Mouse (Mus musculus) myocyte (in vitro differentiated cells): ENCODE data around the gene Cilp2. TPM values are rescaled to one million over a fixed set of nuclear protein-coding genes. Genes with fewer than 3 reads are reported as not detected.

ENCODE experiments used
- H3K27me3 ChIP-seq: one replicate; pipeline ENCODE4 v1.6.1; 2011; ENCODE audit not compliant: control insufficient read depth, insufficient read depth, insufficient read length
- H3K36me3 ChIP-seq: one replicate; pipeline ENCODE4 v1.6.1; 2011; ENCODE audit not compliant: control insufficient read depth, insufficient read depth
- H3K4me2 ChIP-seq: one replicate; pipeline ENCODE4 v1.6.1; 2011; ENCODE audit warnings: low read depth, control low read depth
- H3K4me3 ChIP-seq: one replicate; pipeline ENCODE4 v1.5.1; 2011; ENCODE audit warnings: mild to moderate bottlenecking, control low read depth, moderate library complexity
- H3K79me2 ChIP-seq: one replicate; pipeline ENCODE4 v1.6.1; 2011; ENCODE audit not compliant: control insufficient read depth, insufficient read depth
- H3ac ChIP-seq: one replicate; pipeline ENCODE4 v1.6.1; 2011; ENCODE audit not compliant: control insufficient read depth, insufficient read length
- CEBPB ChIP-seq: IDR thresholded peaks from 2 replicates; pipeline ENCODE4 v1.6.1; 2011; ENCODE audit warnings: mild to moderate bottlenecking, moderate library complexity; ENCODE audit not compliant: poor library complexity, insufficient read depth, severe bottlenecking
- E2F4 ChIP-seq: IDR thresholded peaks from one replicate; pipeline ENCODE4 v1.6.1; 2011; ENCODE audit warnings: mild to moderate bottlenecking, control low read depth, moderate library complexity; ENCODE audit not compliant: insufficient read depth
- MAX ChIP-seq: IDR thresholded peaks from one replicate; pipeline ENCODE4 v1.6.1; 2011; ENCODE audit warnings: low read depth, mild to moderate bottlenecking, control low read depth
- MYOD1 ChIP-seq, 3 experiments: IDR thresholded peaks; one replicate each; pipeline ENCODE4 v1.6.1; 2011; ENCODE audit warnings: control low read depth in 2 of 3, low read depth in 2 of 3, mild to moderate bottlenecking in 2 of 3, moderate library complexity in 1 of 3; ENCODE audit not compliant: insufficient read length in 2 of 3, control insufficient read depth in 1 of 3
- MYOG ChIP-seq, 3 experiments: IDR thresholded peaks; one replicate each; pipeline ENCODE4 v1.6.1; 2011; ENCODE audit warnings: control low read depth in 2 of 3, low read depth in 2 of 3, mild to moderate bottlenecking in 2 of 3; ENCODE audit not compliant: insufficient read length in 2 of 3, control insufficient read depth in 1 of 3, insufficient read depth in 1 of 3
- POLR2A ChIP-seq: IDR thresholded peaks from one replicate; pipeline ENCODE4 v1.6.1; 2011; ENCODE audit warnings: low read depth, mild to moderate bottlenecking, control low read depth, moderate library complexity; ENCODE audit not compliant: insufficient read length
- POLR2AphosphoS2 ChIP-seq: IDR thresholded peaks from one replicate; pipeline ENCODE4 v1.6.1; 2011; ENCODE audit warnings: low read depth, control low read depth; ENCODE audit not compliant: insufficient read length
- REST ChIP-seq: IDR thresholded peaks from one replicate; pipeline ENCODE4 v1.6.1; 2011; ENCODE audit warnings: mild to moderate bottlenecking, control low read depth, moderate library complexity; ENCODE audit not compliant: insufficient read depth, insufficient read length
- SRF ChIP-seq: IDR thresholded peaks from one replicate; pipeline ENCODE4 v1.6.1; 2011; ENCODE audit warnings: low read depth; ENCODE audit not compliant: control insufficient read depth, insufficient read length
- TCF12 ChIP-seq: IDR thresholded peaks from one replicate; pipeline ENCODE4 v1.6.1; 2011; ENCODE audit warnings: mild to moderate bottlenecking, control low read depth; ENCODE audit not compliant: poor library complexity, insufficient read depth, severe bottlenecking
- TCF3 ChIP-seq: IDR thresholded peaks from one replicate; pipeline ENCODE4 v1.6.1; 2011; ENCODE audit warnings: low read depth, control low read depth; ENCODE audit not compliant: insufficient read length
- USF1 ChIP-seq: IDR thresholded peaks from one replicate; pipeline ENCODE4 v1.6.1; 2011; ENCODE audit warnings: low read depth, mild to moderate bottlenecking, control low read depth, moderate library complexity
- polyA plus RNA-seq: library from polyadenylated mRNA; unstranded; fragments of >200 nt; fragmentation: generic; extraction: Trizol; gene quantifications from one replicate; pipeline ENCODE4 v1.2.1, GENCODE M21; 2012; ENCODE audit warnings: missing spikeins

Cilp2 gene
- polyA plus RNA-seq, 1 experiment: 0.20 TPM

- Histone ChIP-seq H3K4me2 (peak overlapping the region; percentile 72), H3K36me3 (no peaks in the 10 kb centered on the region), H3K4me3 (peak overlapping the region; percentile 90), H3ac (peak overlapping the region; percentile 10), H3K79me2 (peaks cover 49% of the 10 kb centered on the region), H3K27me3 (no peaks in the 10 kb centered on the region)
- TF ChIP-seq USF1 (no peak), TCF3 (no peak), MAX (no peak), POLR2A (no peak), POLR2AphosphoS2 (no peak), REST (no peak), MYOG (IDR thresholded peaks at IDR 0.05; ENCODE audit: control insufficient read depth in 1 of 3, insufficient read depth in 1 of 3, insufficient read length in 2 of 3, low read depth in 2 of 3) (no peak), CEBPB (no peak), SRF (no peak)
These were observed 13.5 kb upstream of the Cilp2 start for GRCm38 (mm10) chr8:69900895-69901451.

DNA sequence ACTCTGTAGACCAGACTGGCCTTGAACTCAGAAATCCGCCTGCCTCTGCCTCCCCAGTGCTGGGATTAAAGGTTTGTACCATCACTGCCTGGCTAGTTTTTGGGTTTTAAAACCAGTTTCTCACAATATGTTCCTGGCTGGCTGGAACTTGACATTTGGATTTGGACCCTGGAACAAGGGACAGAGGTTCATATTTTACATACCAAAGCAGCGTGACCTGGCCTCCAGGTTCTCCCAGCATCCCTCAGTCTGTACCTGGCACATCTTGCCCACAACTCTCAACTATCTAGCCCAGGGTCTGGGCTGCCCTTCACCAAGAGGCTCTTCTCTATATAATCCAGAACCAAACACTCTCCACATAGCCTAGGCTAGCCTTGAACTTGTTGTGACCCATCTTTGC is 12.4 kb upstream of the Cilp2 start:
- H3ac ChIP-seq: no peak overlapping the region
- H3K4me3 ChIP-seq: no peak overlapping the region
- peak overlapping the region; percentile 72 for H3K4me2 ChIP-seq
- H3K79me2 ChIP-seq: peaks cover 50% of the 10 kb centered on the region
- no peaks in the 10 kb centered on the region for H3K36me3 ChIP-seq
- no peaks in the 10 kb centered on the region for H3K27me3 ChIP-seq
- no peak for TF ChIP-seq POLR2A
- TF ChIP-seq TCF12: no peak
- TF ChIP-seq USF1: no peak
- TF ChIP-seq MYOG (IDR thresholded peaks at IDR 0.05; ENCODE audit: control insufficient read depth in 1 of 3, insufficient read depth in 1 of 3, insufficient read length in 2 of 3, low read depth in 2 of 3): no peak
- TF ChIP-seq E2F4: no peak
- no peak for TF ChIP-seq CEBPB
- no peak for TF ChIP-seq SRF
- TF ChIP-seq POLR2AphosphoS2: no peak
- TF ChIP-seq REST: no peak
- TF ChIP-seq MAX: no peak
- TF ChIP-seq TCF3: no peak
- no peak for TF ChIP-seq MYOD1 (IDR thresholded peaks at IDR 0.05; ENCODE audit: control insufficient read depth in 1 of 3, insufficient read length in 2 of 3, low read depth in 2 of 3)

- no peaks in the 10 kb centered on the region for H3K36me3 ChIP-seq
- no peak overlapping the region for H3ac ChIP-seq
- peaks cover 50% of the 10 kb centered on the region for H3K79me2 ChIP-seq
- H3K27me3 ChIP-seq: no peaks in the 10 kb centered on the region
- H3K4me2 ChIP-seq: peak overlapping the region; percentile 32
- TF ChIP-seq REST (no peak), MAX (no peak), USF1 (no peak), MYOD1 (IDR thresholded peaks at IDR 0.05; ENCODE audit: control insufficient read depth in 1 of 3, insufficient read length in 2 of 3, low read depth in 2 of 3) (no peak)
- no peak overlapping the region for H3K4me3 ChIP-seq
These were observed 10.4 kb upstream of the Cilp2 start for GRCm38 (mm10) chr8:69897857-69898256.

- H3K79me2 ChIP-seq: peaks cover 46% of the 10 kb centered on the region
- H3K27me3 ChIP-seq: no peaks in the 10 kb centered on the region
- H3ac ChIP-seq: no peak overlapping the region
- no peak overlapping the region for H3K4me2 ChIP-seq
- H3K36me3 ChIP-seq: no peaks in the 10 kb centered on the region
- H3K4me3 ChIP-seq: no peak overlapping the region
- TF ChIP-seq MYOG (IDR thresholded peaks at IDR 0.05; ENCODE audit: control insufficient read depth in 1 of 3, insufficient read depth in 1 of 3, insufficient read length in 2 of 3, low read depth in 2 of 3) (no peak), MYOD1 (IDR thresholded peaks at IDR 0.05; ENCODE audit: control insufficient read depth in 1 of 3, insufficient read length in 2 of 3, low read depth in 2 of 3) (no peak), E2F4 (no peak), REST (no peak), TCF3 (no peak), POLR2A (no peak), TCF12 (no peak), SRF (no peak)
These were observed 8.4 kb upstream of the Cilp2 start for GRCm38 (mm10) chr8:69895772-69896451.

GRCm38 (mm10) chr8:69894836-69895332 is 7.4 kb upstream of the Cilp2 start:
- Histone ChIP-seq H3K4me3 (no peak overlapping the region), H3K4me2 (peak overlapping the region; percentile 12), H3K79me2 (peaks cover 36% of the 10 kb centered on the region), H3K27me3 (no peaks in the 10 kb centered on the region), H3ac (no peak overlapping the region), H3K36me3 (no peaks in the 10 kb centered on the region)
- TF ChIP-seq TCF3 (no peak), E2F4 (no peak), MYOG (IDR thresholded peaks at IDR 0.05; ENCODE audit: control insufficient read depth in 1 of 3, insufficient read depth in 1 of 3, insufficient read length in 2 of 3, low read depth in 2 of 3) (peak in 2 of 3 experiments; percentile 66 to 91), REST (no peak), CEBPB (no peak), POLR2AphosphoS2 (no peak), MYOD1 (IDR thresholded peaks at IDR 0.05; ENCODE audit: control insufficient read depth in 1 of 3, insufficient read length in 2 of 3, low read depth in 2 of 3) (peak in 2 of 3 experiments; percentile 81 to 85), TCF12 (peak; percentile 39)
